Mouse (Mus musculus): ENCODE data around the gene C1rb. TPM values are rescaled to one million over a fixed set of nuclear protein-coding genes. Genes with fewer than 3 reads are reported as not detected.

The C1rb gene
- not detected for polyA plus RNA-seq (2014; fragmentation: Illumina TruSeq; extraction: RNeasy Lipid Tissue Mini Kit (QIAGEN cat#74804); ENCODE audit: low read depth, low replicate concordance)

DNA sequence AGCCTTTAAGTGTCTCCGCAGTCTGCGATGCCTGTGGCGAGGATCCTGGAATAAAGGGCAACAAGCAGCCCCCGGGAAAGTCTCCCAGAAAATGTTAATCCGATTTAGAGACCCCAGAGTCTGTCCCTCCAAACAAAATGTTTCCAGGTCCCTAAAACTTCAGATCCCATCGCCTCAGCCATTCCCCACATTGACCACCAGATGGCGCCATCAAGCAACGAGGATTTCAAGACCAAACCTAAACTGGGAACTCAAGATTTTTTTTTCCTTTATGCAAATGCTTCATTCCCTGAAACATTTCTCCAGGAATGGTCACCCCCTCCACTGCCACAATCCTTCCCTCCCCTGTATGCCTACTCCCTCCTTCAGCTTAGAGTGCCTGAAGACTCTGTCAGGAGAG lies at the start of gene C1rb:
Gene C1rb, plus strand, starts transcription at position 269 of the 400 bp plus-strand sequence.

DNA sequence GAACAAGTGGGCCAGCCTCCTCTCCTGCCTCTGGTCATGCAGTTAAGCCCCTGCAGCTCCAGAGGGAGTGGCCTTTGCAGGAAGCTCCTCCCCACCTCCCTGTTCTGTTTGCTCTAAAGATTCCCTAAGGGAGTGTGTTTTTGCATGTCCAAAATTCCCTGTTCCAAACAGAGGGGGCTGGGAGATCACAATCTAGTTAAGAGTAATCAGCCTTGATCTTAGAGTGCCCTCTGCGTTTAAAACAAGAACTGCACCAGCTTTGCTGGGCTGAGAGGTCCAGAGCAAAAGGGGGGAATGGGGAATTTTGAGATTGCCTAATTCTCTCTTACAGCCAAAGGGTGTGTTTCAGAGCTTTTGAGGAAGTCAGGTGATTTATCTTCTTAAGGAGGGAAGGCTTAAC lies 27.8 kb upstream of the C1rb start, which contains the start of gene C1s1:
Gene C1s1, minus strand, starts transcription at position 76 of the 400 bp plus-strand sequence.

Other genes with a start within 250 kb of the C1rb start
- 6.4 TPM for gene Pex5, start 155.2 kb upstream of the C1rb start, polyA plus RNA-seq (2014; fragmentation: Illumina TruSeq; extraction: RNeasy Lipid Tissue Mini Kit (QIAGEN cat#74804); ENCODE audit: low read depth, low replicate concordance)
- not detected for gene Clstn3, start 105.5 kb upstream of the C1rb start, polyA plus RNA-seq (2014; fragmentation: Illumina TruSeq; extraction: RNeasy Lipid Tissue Mini Kit (QIAGEN cat#74804); ENCODE audit: low read depth, low replicate concordance)
- gene C1rl, start 77.2 kb upstream of the C1rb start, polyA plus RNA-seq (2014; fragmentation: Illumina TruSeq; extraction: RNeasy Lipid Tissue Mini Kit (QIAGEN cat#74804); ENCODE audit: low read depth, low replicate concordance), result 1.1 TPM
- 11.3 TPM for gene C1ra, start 57.9 kb upstream of the C1rb start, polyA plus RNA-seq (2014; fragmentation: Illumina TruSeq; extraction: RNeasy Lipid Tissue Mini Kit (QIAGEN cat#74804); ENCODE audit: low read depth, low replicate concordance)
- 103 TPM for gene C1s1, start 27.9 kb upstream of the C1rb start, polyA plus RNA-seq (2014; fragmentation: Illumina TruSeq; extraction: RNeasy Lipid Tissue Mini Kit (QIAGEN cat#74804); ENCODE audit: low read depth, low replicate concordance)
- gene C1s2, start 65.8 kb downstream of the C1rb start, polyA plus RNA-seq (2014; fragmentation: Illumina TruSeq; extraction: RNeasy Lipid Tissue Mini Kit (QIAGEN cat#74804); ENCODE audit: low read depth, low replicate concordance), result 0.16 TPM
- gene Lpcat3, start 92.7 kb downstream of the C1rb start, polyA plus RNA-seq (2014; fragmentation: Illumina TruSeq; extraction: RNeasy Lipid Tissue Mini Kit (QIAGEN cat#74804); ENCODE audit: low read depth, low replicate concordance), result 44.6 TPM
- gene Emg1, start 141.9 kb downstream of the C1rb start, polyA plus RNA-seq (2014; fragmentation: Illumina TruSeq; extraction: RNeasy Lipid Tissue Mini Kit (QIAGEN cat#74804); ENCODE audit: low read depth, low replicate concordance), result 14.0 TPM
- gene Phb2, start 142.0 kb downstream of the C1rb start, polyA plus RNA-seq (2014; fragmentation: Illumina TruSeq; extraction: RNeasy Lipid Tissue Mini Kit (QIAGEN cat#74804); ENCODE audit: low read depth, low replicate concordance), result 30.3 TPM
- 1.9 TPM for gene Ptpn6, start 168.4 kb downstream of the C1rb start, polyA plus RNA-seq (2014; fragmentation: Illumina TruSeq; extraction: RNeasy Lipid Tissue Mini Kit (QIAGEN cat#74804); ENCODE audit: low read depth, low replicate concordance)
- gene Grcc10, start 171.1 kb downstream of the C1rb start, polyA plus RNA-seq (2014; fragmentation: Illumina TruSeq; extraction: RNeasy Lipid Tissue Mini Kit (QIAGEN cat#74804); ENCODE audit: low read depth, low replicate concordance), result 3.7 TPM
- not detected for gene Gm45234, start 185.7 kb downstream of the C1rb start, polyA plus RNA-seq (2014; fragmentation: Illumina TruSeq; extraction: RNeasy Lipid Tissue Mini Kit (QIAGEN cat#74804); ENCODE audit: low read depth, low replicate concordance)
- 0.63 TPM for gene Atn1, start 186.2 kb downstream of the C1rb start, polyA plus RNA-seq (2014; fragmentation: Illumina TruSeq; extraction: RNeasy Lipid Tissue Mini Kit (QIAGEN cat#74804); ENCODE audit: low read depth, low replicate concordance)
- gene Eno2, start 199.4 kb downstream of the C1rb start, polyA plus RNA-seq (2014; fragmentation: Illumina TruSeq; extraction: RNeasy Lipid Tissue Mini Kit (QIAGEN cat#74804); ENCODE audit: low read depth, low replicate concordance), result 1.9 TPM
- gene Lrrc23, start 209.4 kb downstream of the C1rb start, polyA plus RNA-seq (2014; fragmentation: Illumina TruSeq; extraction: RNeasy Lipid Tissue Mini Kit (QIAGEN cat#74804); ENCODE audit: low read depth, low replicate concordance), result 0.32 TPM
- gene Spsb2, start 238.4 kb downstream of the C1rb start, polyA plus RNA-seq (2014; fragmentation: Illumina TruSeq; extraction: RNeasy Lipid Tissue Mini Kit (QIAGEN cat#74804); ENCODE audit: low read depth, low replicate concordance), result not detected
- 30.7 TPM for gene Tpi1, start 244.0 kb downstream of the C1rb start, polyA plus RNA-seq (2014; fragmentation: Illumina TruSeq; extraction: RNeasy Lipid Tissue Mini Kit (QIAGEN cat#74804); ENCODE audit: low read depth, low replicate concordance)

Data from sigmoid colon, adult 10 weeks (tissue).